Mouse (Mus musculus): ENCODE results near the gene Utrn.

GRCm38 (mm10) chr10:12853196-12853620 lies 16.0 kb downstream of the Utrn start:
- TF ChIP-seq CTCF (IDR thresholded peaks at IDR 0.05; ENCODE audit: low read depth, low read length) = no peak
- no peak for TF ChIP-seq POLR2A (IDR thresholded peaks at IDR 0.05; ENCODE audit: borderline replicate concordance, low read depth, low read length)

All from bone marrow macrophage, adult 2 months (primary cell).